Mouse (Mus musculus) kidney, adult 2 months (tissue): ENCODE data around the gene Stx8.

ENCODE experiments used
- CTCF ChIP-seq: fragments of 200-500 bp; conservative IDR thresholded peaks from 2 replicates; pipeline ENCODE4 v1.5.1; 2011; ENCODE audit warnings: low read depth, mild to moderate bottlenecking, control low read depth, low read length, moderate library complexity, mixed read lengths; ENCODE audit not compliant: insufficient read depth, insufficient read length
- POLR2A ChIP-seq: fragments of 200-500 bp; IDR thresholded peaks from one replicate; pipeline ENCODE4 v1.6.1; 2011; ENCODE audit warnings: low read depth, low read length, control low read depth

- TF ChIP-seq CTCF (no peak), POLR2A (no peak)
Observed at GRCm38 (mm10) chr11:67967831-67968230, 1.8 kb downstream of the Stx8 start.
